In genomic region chr1:37299540-37300491, GRCm38 (mm10) we compare ENCODE assay signal across 1 mouse cellular context.
A peak's percentile ranks its signal among the peaks of the same experiment; 100 is the strongest.
TF ChIP-seq lines count a peak whose summit lies in the region.

TSS of gene Inpp4a (plus strand) at chr1:37299865.

TF ChIP-seq in CH12.LX, 34 proteins besides CTCF, POLR2A, EP300 and RAD21 (continued from another document):
- TF ChIP-seq ZC3H11A (IDR thresholded peaks at IDR 0.05; ENCODE audit: low read depth, low read length) (no peak), CHD2 (IDR thresholded peaks at IDR 0.05; ENCODE audit: low read length) (peak; percentile 80), GABPA (IDR thresholded peaks at IDR 0.05; ENCODE audit: insufficient replicate concordance, low read depth, low read length) (no peak), TCF12 (IDR thresholded peaks at IDR 0.05; ENCODE audit: low read depth, low read length) (peak; percentile 47; the same call in 1 of the 2 replicates), CHD1 (IDR thresholded peaks at IDR 0.05; ENCODE audit: low read depth, low read length) (no peak), MAX (IDR thresholded peaks at IDR 0.05; ENCODE audit: low read length) (no peak), BHLHE40 (IDR thresholded peaks at IDR 0.05; ENCODE audit: low read depth, low read length) (peak; percentile 41; the same call in 1 of the 2 replicates), NELFE (IDR thresholded peaks at IDR 0.05; ENCODE audit: low read depth, low read length) (peak; percentile 54; the same call in 1 of the 2 replicates), JUND (conservative IDR thresholded peaks at IDR 0.05; ENCODE audit: low read depth, low read length) (peak; percentile 32; the same call in 1 of the 2 replicates), ELF1 (IDR thresholded peaks at IDR 0.05; ENCODE audit: low read depth, low read length) (peak; percentile 79), MYC (IDR thresholded peaks at IDR 0.05; ENCODE audit: low read depth, low read length) (0 out of 2 replicates have a peak, but pooled peaks have one; percentile 36)
TF ChIP-seq in CH12.LX: peak in this region for 17.
